Mouse (Mus musculus) small intestine, adult 2 months (tissue): ENCODE results near the gene Avpr2.

ENCODE experiments used
- CTCF ChIP-seq: fragments of 200-500 bp; IDR thresholded peaks from 2 replicates; pipeline ENCODE4 v1.5.1; 2012; ENCODE audit warnings: low read depth, mild to moderate bottlenecking, control low read depth, inconsistent platforms, low read length, moderate library complexity, mixed read lengths; ENCODE audit not compliant: insufficient replicate concordance, insufficient read length; ENCODE audit errors: extremely low read depth
- POLR2A ChIP-seq: fragments of 200-500 bp; IDR thresholded peaks from 2 replicates; pipeline ENCODE4 v1.6.1; 2012; ENCODE audit warnings: low read depth, mild to moderate bottlenecking, control low read depth, inconsistent platforms, low read length, moderate library complexity

DNA sequence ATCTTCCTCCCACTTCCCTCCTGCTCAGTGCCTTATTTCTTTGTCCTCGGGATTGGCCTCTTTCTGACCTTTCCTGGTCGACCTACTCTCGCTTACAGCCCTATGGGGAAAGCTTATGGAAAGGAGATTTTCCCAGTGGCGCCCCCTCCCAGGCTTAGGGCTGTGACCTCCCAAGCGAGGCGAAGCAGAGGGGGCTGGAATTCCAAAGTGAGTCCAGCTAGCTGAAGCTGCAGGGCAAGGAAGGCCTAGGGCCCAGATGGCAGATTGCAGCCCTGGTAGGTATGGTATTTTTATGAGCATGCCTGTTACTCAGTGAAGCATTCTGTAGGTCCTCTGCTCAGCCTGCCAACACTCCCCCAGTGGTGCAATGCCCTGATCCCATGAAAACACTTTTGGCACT, 10.4 kb upstream of the Avpr2 start:
- TF ChIP-seq POLR2A (no peak), CTCF (no peak)
